Mouse (Mus musculus): ENCODE results near the gene Lrrc27.

Lrrc27 gene

DNA sequence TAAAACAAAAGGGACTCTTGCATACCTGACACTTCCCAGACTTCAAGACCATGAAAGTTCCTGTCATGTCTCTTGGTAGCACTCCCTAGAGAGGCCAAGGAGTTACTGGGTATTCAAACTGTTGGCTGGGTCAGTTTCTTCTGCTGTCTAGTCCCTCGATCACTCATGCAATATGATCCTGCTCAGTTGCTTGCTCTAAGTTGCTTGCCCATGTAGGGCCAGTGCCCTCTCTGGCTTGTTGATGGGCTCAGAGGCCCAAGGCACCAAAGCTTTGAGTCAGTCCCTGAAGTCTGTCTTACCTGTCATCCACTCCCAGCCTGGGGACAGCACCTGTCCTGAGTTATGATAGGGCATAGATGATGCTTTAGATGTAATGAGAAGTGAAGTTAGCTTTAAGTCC is 58.0 kb downstream of the Lrrc27 start:
- in situ Hi-C loops (cut with MboI; ENCODE audit: low sequenced_read_pairs), result no loop called here

DNA sequence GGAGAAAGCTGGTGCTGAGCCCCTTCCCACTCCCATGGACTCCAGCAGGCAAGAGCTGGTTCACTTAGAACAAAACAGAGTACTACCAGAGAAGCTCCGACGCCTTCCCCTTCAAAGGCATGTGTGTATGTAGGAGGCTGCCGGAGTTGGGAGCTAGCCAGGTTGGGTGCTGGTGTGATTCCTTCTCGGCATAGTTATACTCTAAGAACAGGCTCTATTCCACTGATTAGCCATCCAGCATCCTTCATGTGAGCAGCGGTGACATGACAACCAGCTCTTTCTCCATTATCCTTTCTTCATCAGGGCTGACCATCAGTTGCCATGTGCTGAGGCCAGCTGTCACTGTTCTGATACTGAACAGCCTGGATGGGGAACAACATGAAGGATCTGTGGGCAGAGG is 59.1 kb downstream of the Lrrc27 start:
- in situ Hi-C loops (cut with MboI; ENCODE audit: low sequenced_read_pairs), result no loop called here

DNA sequence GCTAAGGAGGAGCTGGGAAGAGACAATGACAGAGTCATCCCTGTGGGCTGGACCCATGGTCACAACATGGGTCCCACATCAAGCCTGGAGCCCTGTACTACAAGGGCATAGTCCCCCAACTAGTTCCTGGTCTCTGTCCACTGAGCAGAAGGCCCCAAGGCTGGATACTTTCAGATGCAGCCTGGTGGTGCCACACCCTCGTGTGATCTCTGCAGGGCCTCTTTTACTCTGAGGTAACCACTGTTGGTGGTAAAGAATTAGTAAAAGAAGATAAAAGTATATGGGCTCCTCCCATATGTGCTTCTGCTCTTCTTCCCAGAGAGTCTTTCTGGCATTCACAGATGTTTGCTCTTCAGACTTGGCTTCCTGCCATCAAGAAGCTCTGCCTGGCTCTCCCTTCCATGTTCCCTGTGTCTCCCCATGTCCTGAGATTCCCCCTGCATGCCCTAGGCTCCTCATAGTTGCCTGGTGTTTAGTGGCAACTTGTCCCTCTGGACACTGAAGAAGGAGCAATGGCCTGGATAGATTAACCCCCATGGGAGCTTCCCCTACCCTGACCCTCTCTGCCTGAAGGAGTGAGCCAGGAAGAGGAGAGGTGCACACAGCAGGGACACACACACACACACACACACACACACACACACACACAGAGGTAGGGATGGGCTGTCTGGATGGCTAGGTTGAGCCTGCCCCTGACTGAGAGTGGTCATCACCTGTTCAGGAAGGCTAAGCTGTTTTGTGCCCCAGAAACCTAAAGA is 60.0 kb downstream of the Lrrc27 start:
- in situ Hi-C loops (cut with MboI; ENCODE audit: low sequenced_read_pairs), result no loop called here

DNA sequence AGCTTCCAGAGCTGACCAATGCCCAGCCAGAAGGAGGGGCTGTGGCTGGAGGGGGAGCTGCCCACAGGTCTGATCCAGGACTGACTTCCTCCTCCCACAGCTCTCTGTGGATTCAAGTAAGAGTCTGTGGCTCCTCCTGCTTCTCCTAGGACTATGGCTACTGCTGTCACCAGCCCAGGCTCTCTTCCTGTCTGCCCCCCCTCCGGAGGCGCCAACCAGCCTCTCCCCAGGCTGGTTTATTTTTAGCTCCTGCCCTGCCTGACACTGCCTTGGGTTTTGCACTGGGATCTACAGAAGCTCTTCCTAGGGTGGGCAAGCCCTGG is 60.6 kb downstream of the Lrrc27 start:
- in situ Hi-C loops (cut with MboI; ENCODE audit: low sequenced_read_pairs), result no loop called here

DNA sequence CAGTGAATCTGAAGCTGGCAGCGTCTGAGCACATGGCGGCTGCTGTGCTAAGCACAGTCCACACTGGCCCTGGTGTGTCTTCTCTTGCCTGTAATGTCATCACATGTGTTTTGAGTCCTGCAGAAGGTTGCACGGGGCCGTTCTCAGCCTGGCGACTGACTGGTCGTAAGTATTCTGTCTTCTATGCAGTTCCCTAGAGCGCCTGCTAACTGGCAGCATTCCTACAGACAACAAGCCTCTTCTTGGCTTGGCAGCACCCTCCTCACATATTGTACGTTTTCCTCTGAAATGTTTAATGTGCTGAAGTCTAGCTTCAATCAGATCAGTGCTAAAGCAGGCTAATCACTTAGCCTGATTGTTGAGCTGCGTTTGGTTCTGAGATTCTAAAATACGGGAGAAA is 62.8 kb downstream of the Lrrc27 start:
- in situ Hi-C loops (cut with MboI; ENCODE audit: low sequenced_read_pairs), result no loop called here

DNA sequence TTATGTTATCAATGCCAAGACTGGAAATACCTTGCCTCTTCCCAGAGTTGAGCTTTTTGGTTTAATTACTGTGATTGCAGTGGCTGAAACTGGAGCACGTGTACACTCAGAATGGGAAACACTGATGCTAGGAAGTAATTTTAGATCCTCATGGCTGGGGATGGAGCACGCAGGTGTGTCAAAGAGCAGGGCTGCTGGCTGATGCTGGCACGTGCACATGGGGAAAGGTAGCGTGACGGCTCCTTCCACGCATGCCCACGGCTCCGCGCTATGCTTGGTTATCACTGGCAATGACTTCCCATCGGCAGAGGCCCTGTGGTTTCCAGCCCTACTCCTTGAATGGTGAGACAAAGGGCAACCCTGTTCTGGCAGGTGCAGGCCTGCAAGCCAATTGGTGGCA is 63.4 kb downstream of the Lrrc27 start:
- in situ Hi-C loops (cut with MboI; ENCODE audit: low sequenced_read_pairs), result no loop called here

DNA sequence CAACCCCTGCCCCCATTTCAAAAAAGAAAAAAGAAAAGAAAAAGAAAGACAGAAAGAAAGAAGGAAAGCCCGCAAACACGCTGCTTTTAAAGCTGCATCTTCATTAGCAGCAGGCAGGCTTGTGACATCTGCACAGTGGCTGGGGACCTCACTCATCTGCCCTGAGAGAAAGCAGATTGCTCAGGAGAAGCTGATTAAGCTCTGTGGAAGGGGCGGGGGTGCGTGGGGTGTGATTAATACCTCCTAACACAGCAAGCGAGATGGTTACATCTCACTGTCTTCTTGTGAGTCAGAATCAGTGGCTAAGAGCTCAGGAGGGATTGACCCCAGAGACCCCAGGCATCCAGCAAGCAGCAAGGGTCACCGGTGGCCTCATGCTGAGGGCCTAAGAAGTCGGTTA is 64.7 kb downstream of the Lrrc27 start:
- in situ Hi-C loops (cut with MboI; ENCODE audit: low sequenced_read_pairs), result no loop called here

DNA sequence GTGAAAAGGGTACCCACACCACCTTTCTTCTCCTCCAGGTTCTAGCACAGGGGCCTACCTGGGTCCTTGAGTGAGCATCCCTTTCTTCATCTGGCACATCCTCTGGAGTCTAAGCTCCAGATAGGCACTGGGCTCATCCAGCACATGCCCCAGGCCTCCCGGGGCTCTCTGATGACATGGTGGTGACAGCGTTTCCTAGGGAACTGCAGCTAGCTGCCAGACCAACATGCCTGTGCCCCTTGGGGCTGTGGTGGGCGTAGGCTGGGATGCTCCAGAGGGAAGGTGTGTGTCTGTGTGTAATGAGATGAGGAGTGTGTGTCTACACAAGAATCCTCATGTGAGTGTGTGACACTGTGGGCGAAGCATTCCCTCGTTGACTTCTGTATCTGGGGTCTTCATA is 66.8 kb downstream of the Lrrc27 start:
- in situ Hi-C loops (cut with MboI; ENCODE audit: low sequenced_read_pairs), result no loop called here

DNA sequence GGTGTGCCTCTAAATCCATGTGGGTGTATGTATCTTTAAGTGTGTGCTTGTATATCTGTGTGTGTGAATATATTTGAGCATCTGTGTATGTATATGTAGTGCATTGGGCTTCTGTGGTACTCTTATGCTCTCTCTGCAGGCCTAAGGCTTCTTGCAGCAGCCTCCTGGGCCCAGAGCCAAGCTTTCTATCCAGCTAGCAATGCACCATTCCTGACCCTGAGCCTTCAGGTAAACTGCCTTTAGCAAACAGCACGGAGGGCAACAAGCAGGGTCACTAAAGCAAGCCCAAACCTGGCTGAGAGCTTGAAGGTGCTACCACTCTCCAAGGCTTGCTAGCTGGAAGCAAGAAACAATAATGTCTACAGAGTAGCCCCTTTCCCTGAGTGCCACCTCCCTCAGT is 67.3 kb downstream of the Lrrc27 start:
- in situ Hi-C loops (cut with MboI; ENCODE audit: low sequenced_read_pairs), result no loop called here

DNA sequence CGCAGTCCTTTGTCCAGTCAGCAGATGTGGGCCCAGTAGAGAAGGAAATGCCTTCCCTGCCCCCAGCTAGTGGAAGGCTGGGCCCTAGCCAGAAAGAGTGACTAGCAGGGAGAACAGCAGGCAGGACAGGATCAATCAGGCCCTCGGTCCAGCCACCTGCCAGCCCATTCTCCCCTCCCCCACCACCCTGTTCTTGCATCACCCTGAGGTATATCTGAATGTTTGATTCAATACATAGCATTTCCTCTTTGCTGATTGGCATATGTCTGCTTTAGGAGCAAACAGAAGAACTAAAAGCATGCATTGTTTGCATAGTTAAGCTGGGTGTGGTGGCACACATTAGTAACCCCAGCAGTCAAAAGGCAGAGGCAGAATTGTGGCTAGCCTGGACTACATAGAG is 68.4 kb downstream of the Lrrc27 start:
- in situ Hi-C loops (cut with MboI; ENCODE audit: low sequenced_read_pairs), result no loop called here

DNA sequence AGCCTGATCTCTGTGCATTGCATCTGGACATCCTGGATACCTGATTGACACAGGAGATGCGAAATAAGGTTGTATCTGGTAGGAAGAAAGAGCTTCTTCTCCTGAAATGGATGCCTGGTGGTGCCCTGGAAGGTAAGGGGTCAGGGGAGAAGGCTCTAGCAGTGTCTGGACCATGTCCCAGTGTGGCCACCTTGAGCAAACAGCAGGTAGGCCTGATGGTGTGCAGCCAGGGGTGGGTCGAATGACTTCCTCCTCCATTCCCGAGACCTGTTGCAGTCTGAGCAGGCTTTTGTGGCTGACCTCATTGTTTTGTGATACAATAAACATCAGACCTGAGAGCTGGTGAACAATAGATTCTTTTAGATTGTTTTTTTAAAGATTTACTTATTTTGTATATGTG is 69.2 kb downstream of the Lrrc27 start:
- in situ Hi-C loops (cut with MboI; ENCODE audit: low sequenced_read_pairs), result no loop called here

DNA sequence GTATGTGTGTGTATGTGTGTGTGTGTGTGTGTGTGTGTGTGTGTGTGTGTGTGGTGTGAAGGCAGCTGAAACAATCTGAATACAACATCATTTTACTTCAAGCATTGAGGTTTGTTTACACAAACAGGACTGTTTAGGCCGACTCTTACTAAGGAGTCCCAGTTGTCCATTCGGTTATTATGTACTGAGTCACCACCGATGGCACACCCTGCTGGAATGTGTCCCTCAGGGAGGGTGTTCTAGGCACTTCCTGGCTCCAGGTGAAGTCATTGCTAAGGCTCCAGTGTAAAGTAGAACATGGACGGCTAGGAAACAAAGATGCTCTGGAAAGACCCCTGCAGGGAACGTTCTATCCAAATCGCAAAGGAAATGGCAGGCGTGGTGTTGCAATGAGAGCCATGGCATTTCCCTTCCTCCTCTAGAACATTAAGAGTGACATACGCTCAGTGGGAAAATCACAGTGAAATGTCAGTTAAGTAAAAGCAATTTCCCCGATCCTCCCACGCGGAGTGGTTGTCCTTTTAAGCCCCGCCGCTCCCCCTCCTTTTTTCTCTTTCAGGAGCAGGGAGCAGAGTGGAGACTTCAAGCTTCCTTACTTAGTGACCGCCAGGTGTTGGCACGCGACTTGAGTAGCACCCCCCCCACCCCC is 72.6 kb downstream of the Lrrc27 start:
- in situ Hi-C loops (cut with MboI; ENCODE audit: low sequenced_read_pairs), result no loop called here

DNA sequence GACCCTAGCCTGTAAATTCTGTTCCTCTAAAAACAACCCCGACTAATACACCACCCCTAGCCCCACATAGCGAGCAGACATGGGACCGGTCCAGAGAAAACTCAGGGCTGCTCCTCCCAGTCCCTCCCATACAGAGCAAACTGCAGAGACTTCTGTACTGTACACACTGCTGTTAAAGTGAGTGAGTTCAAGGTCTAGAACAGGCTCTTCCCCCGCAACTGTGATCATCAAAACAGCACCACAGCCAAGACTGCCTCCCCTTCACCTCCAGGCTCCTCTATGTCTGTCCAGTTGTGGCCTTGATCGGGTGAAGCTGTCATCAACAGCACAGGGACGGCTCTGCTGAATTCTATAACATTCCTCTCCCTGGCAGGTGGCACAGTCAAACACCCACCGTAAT is 75.8 kb downstream of the Lrrc27 start:
- in situ Hi-C loops (cut with MboI; ENCODE audit: low sequenced_read_pairs), result no loop called here
